Mouse (Mus musculus): Measurements from ENCODE around the gene Syce2.

GRCm38 (mm10) chr8:84895963-84896362 lies 24.1 kb downstream of the Syce2 start:
- TF ChIP-seq CTCF (IDR thresholded peaks at IDR 0.05; ENCODE audit: control insufficient read depth, insufficient read depth, insufficient replicate concordance, low read depth, low read length) (no peak), POLR2A (IDR thresholded peaks at IDR 0.05; ENCODE audit: control insufficient read depth, low read depth, low read length) (no peak)

Measured in testis, adult 2 months (tissue).